Mouse (Mus musculus) ES-E14 (cell line): ENCODE data around the gene Trio.

ENCODE experiments used
- CHD2 ChIP-seq: IDR thresholded peaks from 2 replicates; pipeline ENCODE4 v1.6.1; 2014; ENCODE audit warnings: mild to moderate bottlenecking, low read depth, low read length, inconsistent platforms
- HCFC1 ChIP-seq: IDR thresholded peaks from 2 replicates; pipeline ENCODE4 v1.6.1; 2012; ENCODE audit warnings: low read length, inconsistent platforms, borderline replicate concordance; ENCODE audit not compliant: insufficient read depth

GRCm38 (mm10) chr15:27913013-27913412, 112.6 kb downstream of the Trio start:
- TF ChIP-seq CHD2 (no peak), HCFC1 (no peak)
